Mouse (Mus musculus) kidney, postnatal 0 days (tissue): Measurements from ENCODE around the gene Col8a2. TPM values are rescaled to one million over a fixed set of nuclear protein-coding genes. Genes with fewer than 3 reads are reported as not detected.

Source experiments
- ATAC-seq: fragments of 200-750 bp; cut with Nextera tagmentation; replicated peaks from 2 replicates; pipeline ENCODE4 v1.8.0; 2017; ENCODE audit warnings: low read depth, moderate number of reproducible peaks, moderate TSS enrichment, moderate library complexity; ENCODE audit not compliant: low FRiP score
- DNase-seq: peaks from one replicate; pipeline ENCODE4 v3.0.0-alpha.2; 2016; ENCODE audit warnings: low spot score
- H3K27ac ChIP-seq: fragments of 300-500 bp; sonication (generic); 2 replicates; pipeline ENCODE4 v1.5.1; 2014; ENCODE audit warnings: mild to moderate bottlenecking
- H3K27me3 ChIP-seq: fragments of 300-500 bp; sonication (generic); 2 replicates; pipeline ENCODE4 v1.6.1; 2014; ENCODE audit warnings: low read length, mixed read lengths; ENCODE audit not compliant: insufficient read depth
- H3K36me3 ChIP-seq: fragments of 300-500 bp; sonication (generic); 2 replicates; pipeline ENCODE4 v1.6.1; 2014; ENCODE audit warnings: low read length, mixed read lengths; ENCODE audit not compliant: insufficient read depth
- H3K4me1 ChIP-seq: fragments of 300-500 bp; sonication (generic); replicated peaks from 2 replicates; pipeline ENCODE4 v1.6.1; 2014; ENCODE audit warnings: antibody characterized with exemption, low read length, mixed read lengths; ENCODE audit not compliant: insufficient read depth
- H3K4me2 ChIP-seq: fragments of 300-500 bp; sonication (generic); 2 replicates; pipeline ENCODE4 v1.6.1; 2014; ENCODE audit warnings: mild to moderate bottlenecking, low read length, moderate library complexity, mixed read lengths
- H3K4me3 ChIP-seq: fragments of 300-500 bp; sonication (generic); replicated peaks from 2 replicates; pipeline ENCODE4 v1.5.1; 2014; ENCODE audit warnings: low read depth, low read length
- H3K9ac ChIP-seq: fragments of 300-500 bp; sonication (generic); 2 replicates; pipeline ENCODE4 v1.6.1; 2014; ENCODE audit warnings: low read depth, low read length
- H3K9me3 ChIP-seq: fragments of 300-500 bp; sonication (generic); replicated peaks from 2 replicates; pipeline ENCODE4 v1.6.1; 2016; ENCODE audit warnings: low read length, inconsistent platforms, mixed read lengths
- CTCF ChIP-seq: IDR thresholded peaks from 2 replicates; pipeline ENCODE4 v1.5.1; 2016; ENCODE audit warnings: antibody characterized with exemption, low read depth, mild to moderate bottlenecking, moderate library complexity
- WGBS: fragments of 180-500 bp; shearing (Covaris S2); extraction: QIAGEN DNeasy Blood & Tissue Kit; methylation state at CpG from one replicate; pipeline ENCODE4 v1.1.7; 2014; 5-methylcytosine and 5-hydroxymethylcytosine counted together
- polyA plus RNA-seq: library from polyadenylated mRNA; unstranded; fragments of >200 nt; fragmentation: Nextera tagmentation; extraction: Ambion mirVana; gene quantifications from 2 replicates; pipeline ENCODE4 v1.2.1, GENCODE M21; 2015

The Col8a2 gene
- polyA plus RNA-seq, 1 experiment from 2014 or later = 8.1 TPM

GRCm38 (mm10) chr4:126311566-126312200, 25.1 kb downstream of the Col8a2 start:
- Histone ChIP-seq H3K27ac (no peak overlapping the region), H3K9ac (no peak overlapping the region), H3K27me3 (no peaks in the 10 kb centered on the region), H3K4me2 (no peak overlapping the region), H3K4me1 (peaks cover 10% of the 10 kb centered on the region; the same call in 1 of the 2 replicates), H3K36me3 (peaks cover 11% of the 10 kb centered on the region), H3K9me3 (no peaks in the 10 kb centered on the region), H3K4me3 (no peak overlapping the region)
- no peak for TF ChIP-seq CTCF
- WGBS = 95% methylated on average over 16 of the region's 16 CpGs
- ATAC-seq (no peak), DNase-seq (no peak)

- no peaks in the 10 kb centered on the region for H3K9me3 ChIP-seq
- no peaks in the 10 kb centered on the region for H3K27me3 ChIP-seq
- 50% methylated on average over 5 of the region's 5 CpGs for WGBS
- peaks cover 10% of the 10 kb centered on the region; the same call in 1 of the 2 replicates for H3K4me1 ChIP-seq
- H3K4me3 ChIP-seq = no peak overlapping the region
- H3K4me2 ChIP-seq = no peak overlapping the region
- H3K27ac ChIP-seq = no peak overlapping the region
- DNase-seq (peak; percentile 24), ATAC-seq (no peak)
- no peak for TF ChIP-seq CTCF
- H3K9ac ChIP-seq = no peak overlapping the region
- peaks cover 25% of the 10 kb centered on the region for H3K36me3 ChIP-seq
Observed at GRCm38 (mm10) chr4:126313202-126313601, 26.6 kb downstream of the Col8a2 start.

GRCm38 (mm10) chr4:126314393-126314792, 27.8 kb downstream of the Col8a2 start:
- peak; percentile 87 for DNase-seq
- Histone ChIP-seq H3K4me2 (0 out of 2 replicates have a peak overlapping the region, but pooled peaks have one; percentile 11), H3K4me3 (no peak overlapping the region), H3K4me1 (peaks cover 10% of the 10 kb centered on the region; the same call in 1 of the 2 replicates), H3K9ac (no peak overlapping the region), H3K27me3 (no peaks in the 10 kb centered on the region), H3K27ac (peak overlapping the region; percentile 60; the same call in 1 of the 2 replicates), H3K9me3 (no peaks in the 10 kb centered on the region), H3K36me3 (peaks cover 25% of the 10 kb centered on the region)
- peak; percentile 50 for TF ChIP-seq CTCF
- ATAC-seq = peak; percentile 65
- WGBS = 27% methylated on average over 10 of the region's 10 CpGs

GRCm38 (mm10) chr4:126315931-126316330, 29.3 kb downstream of the Col8a2 start:
- H3K4me2 ChIP-seq = no peak overlapping the region
- H3K4me1 ChIP-seq = peaks cover 13% of the 10 kb centered on the region; the same call in 1 of the 2 replicates
- peaks cover 25% of the 10 kb centered on the region for H3K36me3 ChIP-seq
- no peaks in the 10 kb centered on the region for H3K9me3 ChIP-seq
- TF ChIP-seq CTCF = no peak
- no peak overlapping the region for H3K4me3 ChIP-seq
- ATAC-seq (no peak), DNase-seq (peak; percentile 9)
- no peak overlapping the region for H3K9ac ChIP-seq
- WGBS = 41% methylated on average over 5 of the region's 5 CpGs
- no peaks in the 10 kb centered on the region for H3K27me3 ChIP-seq
- H3K27ac ChIP-seq = peak overlapping the region; percentile 9; the same call in 1 of the 2 replicates

GRCm38 (mm10) chr4:126316443-126317040, 29.9 kb downstream of the Col8a2 start:
- no peak for TF ChIP-seq CTCF
- no peak overlapping the region for H3K4me2 ChIP-seq
- H3K36me3 ChIP-seq = peaks cover 25% of the 10 kb centered on the region
- H3K27ac ChIP-seq = peak overlapping the region; percentile 9; the same call in 1 of the 2 replicates
- ATAC-seq (no peak), DNase-seq (no peak)
- peaks cover 14% of the 10 kb centered on the region; the same call in 1 of the 2 replicates for H3K4me1 ChIP-seq
- H3K9me3 ChIP-seq = no peaks in the 10 kb centered on the region
- H3K9ac ChIP-seq = no peak overlapping the region
- WGBS = 91% methylated on average over 13 of the region's 13 CpGs
- H3K4me3 ChIP-seq = no peak overlapping the region
- H3K27me3 ChIP-seq = no peaks in the 10 kb centered on the region

- H3K27me3 ChIP-seq = no peaks in the 10 kb centered on the region
- H3K4me1 ChIP-seq = peaks cover 10% of the 10 kb centered on the region; the same call in 1 of the 2 replicates
- no peak for TF ChIP-seq CTCF
- 81% methylated on average over 6 of the region's 6 CpGs for WGBS
- no peak overlapping the region for H3K9ac ChIP-seq
- no peaks in the 10 kb centered on the region for H3K9me3 ChIP-seq
- ATAC-seq (no peak), DNase-seq (no peak)
- no peak overlapping the region for H3K4me3 ChIP-seq
- no peak overlapping the region for H3K4me2 ChIP-seq
- H3K27ac ChIP-seq = no peak overlapping the region
- peaks cover 25% of the 10 kb centered on the region for H3K36me3 ChIP-seq
Observed at GRCm38 (mm10) chr4:126319806-126320205, 33.2 kb downstream of the Col8a2 start.
